Mouse (Mus musculus): Measurements from ENCODE around the gene B3gat3.

DNA sequence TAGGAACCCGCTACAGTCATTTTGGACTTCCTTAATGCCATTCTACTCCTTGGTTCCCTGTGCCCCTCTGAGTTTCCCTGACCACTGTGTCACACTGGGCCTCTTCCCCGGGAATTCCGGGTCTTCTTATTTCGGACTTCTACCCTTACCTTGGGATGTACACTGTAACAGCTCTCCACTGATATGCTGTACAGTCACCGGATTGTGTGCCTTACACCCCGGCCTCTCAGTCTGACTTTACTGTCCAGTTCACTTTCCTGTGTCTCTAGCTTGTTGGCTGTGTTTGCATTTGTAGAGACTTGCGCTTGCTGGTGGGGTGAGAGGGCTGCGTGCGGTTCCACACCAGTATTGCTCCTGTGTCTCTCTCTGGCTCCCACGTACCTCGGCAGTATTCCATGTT lies 9.9 kb downstream of the B3gat3 start:
- TF ChIP-seq CTCF (IDR thresholded peaks at IDR 0.05; ENCODE audit: borderline replicate concordance, extremely low read depth, insufficient read depth, insufficient read length) = no peak
- no peak for TF ChIP-seq POLR2A (IDR thresholded peaks at IDR 0.05; ENCODE audit: borderline replicate concordance, extremely low read depth, insufficient read depth, insufficient read length, poor library complexity, severe bottlenecking)

All from brain, embryonic 14.5 days (tissue).